Mouse (Mus musculus) right cerebral cortex, postnatal 10 days (tissue): ENCODE results near the gene Vegfd.
A peak's percentile ranks its signal among the peaks of the same experiment; 100 is the strongest.

Experiments
- DNase-seq, 2 experiments: peaks; one replicate each; pipeline ENCODE4 v3.0.0; 2021; ENCODE audit warnings: low spot score in 2 of 2

Vegfd gene

DNA sequence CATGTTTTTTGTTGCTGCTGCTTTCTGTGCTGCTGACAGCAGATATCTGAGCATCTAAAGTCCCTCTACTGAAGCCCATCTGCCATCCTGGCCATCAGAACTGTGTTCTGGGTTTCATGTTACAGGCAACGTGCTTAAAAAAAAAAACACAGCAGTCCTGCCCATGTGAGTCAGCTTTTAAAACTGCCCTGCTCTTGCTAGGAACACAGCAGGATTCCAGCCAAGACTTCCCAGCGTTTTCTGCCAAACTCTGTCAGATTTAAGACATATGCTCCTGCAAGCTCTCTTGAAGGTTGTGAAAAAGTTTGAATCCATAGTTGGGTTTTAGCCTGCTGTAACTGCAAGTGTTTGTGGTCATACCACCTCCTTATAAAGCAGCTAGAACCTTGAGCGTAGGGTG is at the start of gene Vegfd:
Gene Vegfd, plus strand, starts transcription at position 298 of the 400 bp plus-strand sequence.
- peak; percentile 48 to 53 for DNase-seq

DNA sequence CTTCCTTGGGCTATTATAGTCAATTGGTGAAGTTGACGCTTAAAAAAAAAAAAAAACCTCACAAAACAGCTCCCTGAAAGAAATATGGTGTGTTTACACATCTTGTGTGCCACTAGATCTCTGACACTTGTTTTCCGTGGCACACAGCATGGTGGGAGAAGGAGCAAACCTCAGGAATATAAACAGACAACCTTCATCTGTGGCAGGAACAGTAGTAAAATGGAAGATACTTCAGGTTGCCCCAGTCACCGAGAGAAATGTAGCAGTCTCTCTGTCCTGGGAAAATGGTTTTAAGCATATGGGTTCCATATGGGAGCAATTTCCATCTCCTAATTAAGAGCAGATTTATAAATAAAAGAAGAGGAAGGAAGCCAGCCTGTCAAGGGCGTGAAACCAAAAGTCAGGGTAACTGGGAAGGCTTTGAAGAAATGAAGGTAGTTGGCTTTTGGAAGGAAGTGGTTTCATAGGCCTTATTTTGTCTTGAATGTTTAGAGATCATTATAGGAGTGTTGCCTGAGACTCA is 49.7 kb upstream of the Vegfd start:
- DNase-seq: no peak

DNA sequence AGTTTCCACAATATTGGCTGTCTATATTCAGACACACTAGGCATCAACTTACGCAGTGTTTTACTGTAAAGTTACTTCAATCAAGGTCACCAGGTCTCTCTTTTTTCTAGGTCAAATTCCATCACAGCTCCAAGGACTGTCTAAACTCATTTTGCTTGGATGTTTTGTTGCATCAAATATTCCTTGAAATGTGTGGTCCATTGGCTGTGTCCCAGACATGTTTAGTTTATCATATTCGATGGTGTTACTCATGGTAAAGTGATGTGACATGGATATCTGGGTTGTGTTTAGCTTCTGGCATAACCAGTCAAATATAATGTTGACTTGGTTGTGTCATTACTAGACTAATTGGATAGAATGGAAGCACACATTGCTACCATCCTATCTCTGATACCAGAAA is 42.8 kb upstream of the Vegfd start:
- no peak for DNase-seq

GRCm38 (mm10) chrX:164330766-164331165 is 42.4 kb upstream of the Vegfd start:
- DNase-seq: no peak

- no peak for DNase-seq
These were observed 34.6 kb upstream of the Vegfd start for GRCm38 (mm10) chrX:164338591-164338990.

DNA sequence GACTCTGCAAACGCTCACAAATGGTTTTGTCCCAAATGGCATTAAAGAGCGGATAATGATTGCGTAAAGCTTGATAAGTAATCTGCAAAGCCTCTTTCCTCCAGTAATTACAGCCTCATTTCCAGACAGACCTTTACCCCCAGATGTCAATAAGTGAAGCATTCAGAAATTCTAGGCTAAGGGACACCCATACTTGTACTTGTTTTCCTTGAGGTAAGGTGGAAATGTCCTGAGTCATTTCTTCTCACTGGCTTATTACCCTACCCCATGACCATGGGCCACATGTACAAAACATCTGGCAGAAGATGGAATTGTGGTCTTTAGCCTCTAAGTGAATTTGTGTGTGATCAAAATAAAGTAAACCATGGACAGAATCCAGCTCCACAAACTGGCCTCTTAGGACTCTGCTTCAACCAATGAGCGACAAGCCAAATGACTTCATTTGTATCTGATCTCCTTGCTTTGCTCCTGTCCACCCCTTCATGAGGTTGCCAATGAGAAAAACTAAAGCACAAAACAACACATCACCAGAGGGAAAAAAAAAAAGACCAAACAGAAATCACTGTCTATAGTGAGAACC is 27.7 kb upstream of the Vegfd start:
- no peak for DNase-seq

GRCm38 (mm10) chrX:164348937-164349336 is 24.2 kb upstream of the Vegfd start:
- no peak for DNase-seq

GRCm38 (mm10) chrX:164365153-164365865 is 7.9 kb upstream of the Vegfd start:
- DNase-seq: no peak

- DNase-seq: no peak
These were observed 2.6 kb upstream of the Vegfd start for GRCm38 (mm10) chrX:164370576-164370975.

DNA sequence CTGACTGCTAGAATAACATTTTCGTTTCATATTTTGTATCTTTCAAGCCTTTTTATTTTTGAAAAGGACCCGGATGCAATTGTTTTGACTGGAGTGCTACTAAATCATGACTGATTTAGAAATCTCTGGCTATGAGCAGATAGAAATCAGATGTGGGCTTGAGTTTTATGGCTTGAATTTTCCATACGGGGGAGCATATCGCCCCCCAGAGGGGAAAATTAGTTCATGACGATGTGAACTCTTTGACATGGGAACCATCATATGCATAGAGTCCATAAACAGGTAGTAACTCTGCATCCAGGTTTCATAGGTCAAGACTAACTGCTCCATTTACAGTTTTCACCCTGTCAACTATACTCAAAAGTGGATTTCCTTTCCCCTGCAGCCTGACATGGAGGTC is 1.4 kb downstream of the Vegfd start:
- DNase-seq: no peak

DNA sequence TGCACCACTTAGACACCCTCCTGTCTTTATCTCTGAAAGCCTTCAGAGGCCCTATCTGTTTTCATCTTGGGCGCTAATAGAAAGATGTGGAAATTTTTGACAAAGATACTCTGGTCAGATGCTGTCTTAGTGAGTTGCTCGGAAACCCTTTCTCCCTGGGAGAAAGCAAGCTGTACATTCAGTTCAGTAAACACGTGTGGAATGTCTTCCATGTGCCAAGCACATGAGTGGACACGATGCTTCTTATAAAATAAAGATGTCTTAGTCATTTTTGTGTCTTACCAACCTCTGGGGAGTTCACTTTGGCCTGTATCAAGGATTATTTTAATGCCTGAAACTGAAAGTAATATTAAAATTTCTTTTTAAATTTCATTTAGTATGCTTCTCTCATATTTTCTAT is 6.5 kb downstream of the Vegfd start:
- DNase-seq: no peak

DNA sequence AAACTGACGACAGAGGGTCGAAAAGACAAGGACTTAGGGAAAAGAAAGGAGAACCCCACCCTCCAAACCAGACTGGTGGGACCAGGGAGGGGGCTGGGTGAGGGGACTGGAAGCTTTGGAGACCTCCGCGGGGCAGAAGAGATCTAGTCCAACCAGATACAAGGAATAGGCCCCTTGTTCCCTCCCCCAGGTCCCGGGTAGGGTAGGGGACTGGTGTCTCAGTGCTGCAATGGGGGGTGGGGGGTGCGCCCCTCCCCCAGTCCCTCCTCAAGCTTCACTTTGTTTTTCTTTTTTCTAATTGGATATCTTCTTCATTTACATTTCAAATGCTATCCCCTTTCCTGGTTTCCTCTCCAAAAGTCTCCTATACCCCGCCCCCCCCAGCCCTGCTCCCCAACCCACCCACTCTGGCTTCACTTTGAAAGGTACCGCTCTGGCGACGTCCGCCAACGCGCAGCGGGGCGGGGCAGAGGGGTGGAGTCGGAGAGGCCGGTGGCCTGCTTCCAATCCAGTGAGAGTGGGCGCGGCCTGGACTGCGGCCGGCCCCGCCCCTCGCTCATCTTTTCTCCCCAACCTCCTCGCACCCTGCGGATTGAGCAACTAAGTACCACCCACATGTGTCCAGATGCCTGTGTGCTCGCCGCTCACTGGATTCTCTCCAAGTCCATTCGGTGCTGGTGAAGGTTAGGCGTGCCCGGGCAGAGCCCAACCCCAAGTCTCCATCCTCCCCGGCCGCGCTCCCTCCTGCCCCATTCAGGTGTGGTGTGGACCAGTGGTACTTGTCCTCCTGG is 8.6 kb downstream of the Vegfd start:
- peak; percentile 71 to 83 for DNase-seq

GRCm38 (mm10) chrX:164394091-164394490 is 20.9 kb downstream of the Vegfd start:
- no peak for DNase-seq

DNA sequence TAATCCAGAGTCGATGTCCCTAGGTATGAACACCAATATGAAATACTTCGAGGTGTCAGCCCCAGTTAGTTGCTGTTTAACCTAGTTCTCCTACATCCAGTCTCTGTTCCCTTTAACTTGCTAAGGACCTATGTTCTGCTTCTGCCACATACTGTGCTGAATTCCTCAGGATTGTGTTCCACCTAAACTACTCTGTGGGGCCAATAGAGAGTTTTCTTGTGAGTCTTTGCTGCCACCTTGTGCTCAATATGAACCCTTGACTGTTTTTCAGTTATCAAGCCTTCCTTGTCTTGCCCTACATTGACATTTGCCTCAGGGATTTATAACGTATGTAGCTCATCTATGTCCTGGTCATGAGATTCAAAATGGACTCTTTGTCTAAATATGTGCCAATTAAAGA is 25.3 kb downstream of the Vegfd start:
- peak in 1 of 2 experiments; percentile 20 for DNase-seq

DNA sequence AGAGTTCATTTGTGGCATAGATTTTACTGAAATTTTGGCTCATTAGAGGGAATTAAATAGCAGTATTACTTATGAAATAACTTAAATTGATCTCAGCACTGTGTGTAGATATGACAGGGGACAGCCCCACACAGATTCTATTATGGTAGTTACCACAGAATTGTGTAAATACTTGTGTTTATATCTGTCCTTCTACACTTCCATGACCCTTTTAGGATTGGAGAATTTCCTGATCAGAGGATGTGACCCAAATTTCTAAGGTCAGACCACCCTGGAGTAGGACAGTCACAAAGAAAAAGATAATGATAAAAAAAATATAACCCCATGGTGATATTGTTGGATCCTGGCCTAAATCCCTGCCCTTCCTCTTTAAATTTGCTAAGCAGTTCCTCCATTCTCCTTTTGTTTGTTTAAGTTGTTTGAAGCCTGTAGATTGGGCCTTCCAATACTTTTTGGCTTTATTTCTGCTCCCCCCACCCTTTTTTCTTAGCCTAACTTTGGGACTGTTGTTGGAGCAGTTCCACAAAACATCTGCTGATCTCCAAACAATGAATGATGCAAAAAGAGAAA is 32.0 kb downstream of the Vegfd start:
- DNase-seq: no peak

- DNase-seq: no peak
These were observed 33.2 kb downstream of the Vegfd start for GRCm38 (mm10) chrX:164406133-164407022.

DNA sequence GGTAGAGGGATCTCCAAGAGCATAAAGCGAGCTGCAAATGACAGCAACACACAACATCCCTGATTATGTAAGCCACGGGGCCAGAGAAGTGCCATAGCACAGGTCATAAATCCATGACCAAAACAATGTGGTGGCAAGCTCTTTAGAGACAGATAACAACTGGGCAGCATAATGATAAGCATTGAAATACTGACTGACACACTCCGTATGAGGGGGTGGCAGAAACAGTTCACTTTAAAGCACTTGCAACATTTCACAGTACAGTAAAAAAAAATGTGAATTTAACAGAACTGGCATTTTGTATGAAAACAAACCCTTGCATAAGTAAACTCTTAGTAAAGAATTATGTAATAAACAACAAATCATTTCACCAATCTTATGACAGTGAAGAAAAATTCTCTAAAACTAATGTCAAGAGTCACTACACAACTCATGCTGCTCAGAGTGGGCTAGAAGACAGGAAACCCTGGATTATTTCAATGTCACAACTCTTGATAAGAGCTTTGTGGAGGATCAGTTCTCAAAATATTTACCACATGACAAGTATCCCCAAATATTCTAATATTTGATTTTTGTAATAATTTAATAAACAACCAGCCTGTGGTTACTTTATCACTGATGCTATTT is 35.2 kb downstream of the Vegfd start:
- DNase-seq: no peak

DNA sequence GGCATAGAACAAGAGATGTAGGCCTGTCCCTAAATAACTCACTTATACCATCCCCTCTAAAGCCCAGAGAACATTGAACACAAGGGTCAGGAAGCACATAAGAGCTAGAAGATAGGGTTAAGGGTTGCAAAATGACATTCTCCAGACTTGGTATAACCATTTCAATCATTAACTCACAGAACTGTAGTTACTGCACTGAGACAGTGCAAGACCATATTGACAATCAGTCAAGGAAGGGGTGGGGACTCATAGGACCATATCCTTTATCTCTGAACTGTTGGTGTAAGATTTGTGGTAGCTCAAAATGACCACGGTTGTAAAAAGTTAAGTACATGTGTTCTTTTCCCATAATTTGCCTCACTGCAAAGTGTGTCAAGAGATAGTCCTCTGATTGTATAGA is 37.4 kb downstream of the Vegfd start:
- DNase-seq: no peak

- DNase-seq: no peak
These were observed 43.6 kb downstream of the Vegfd start for GRCm38 (mm10) chrX:164416803-164417202.

- DNase-seq: no peak
These were observed 44.8 kb downstream of the Vegfd start for GRCm38 (mm10) chrX:164418008-164418407.

DNA sequence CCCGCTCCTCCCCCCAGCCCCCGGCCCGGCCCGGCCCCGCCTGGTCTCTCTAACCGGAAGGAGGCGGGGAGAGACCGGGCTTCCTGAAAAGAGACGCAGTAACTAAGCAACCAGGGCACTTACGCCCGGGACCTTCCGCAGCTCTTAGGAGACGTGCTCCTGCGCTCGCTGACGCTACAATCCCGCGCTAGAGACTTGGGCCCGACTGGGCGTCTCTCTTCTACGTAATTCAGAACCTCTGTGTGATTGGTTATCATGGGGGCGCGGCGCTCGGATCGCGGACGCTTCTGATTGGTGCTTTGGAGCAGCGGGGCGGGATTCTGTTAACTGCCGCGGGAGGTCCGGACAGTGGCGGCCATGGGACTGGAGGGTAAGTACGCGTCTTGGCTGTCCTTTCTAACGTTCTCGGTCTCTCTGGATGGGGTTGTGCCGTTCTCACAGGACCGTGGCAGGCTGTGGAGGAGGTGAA is 46.3 kb downstream of the Vegfd start, which contains the start of gene Piga:
Gene Piga, plus strand, starts transcription at position 317 of the 469 bp plus-strand sequence.
- peak; percentile 95 to 97 for DNase-seq
